Mouse (Mus musculus): ENCODE results near the gene Ptpra. TPM values are rescaled to one million over a fixed set of nuclear protein-coding genes. Genes with fewer than 3 reads are reported as not detected.
"Not testable (repeated sequence)": the region's sequence is repeated elsewhere in the genome, so short reads cannot be mapped to it uniquely, and the experiment has no call there.

Gene Ptpra
- polyA plus RNA-seq, 1 experiment from 2014 or later: 81.1 TPM

GRCm38 (mm10) chr2:130499546-130499945 lies 49.5 kb downstream of the Ptpra start:
- Histone ChIP-seq H3K4me3 (no peak overlapping the region), H3K4me1 (peaks cover 10% of the 10 kb centered on the region), H3K27ac (replicated peaks) (no peak overlapping the region), H3K36me3 (replicated peaks) (peaks cover 6% of the 10 kb centered on the region), H3K9me3 (no peaks in the 10 kb centered on the region), H3K27me3 (replicated peaks; ENCODE audit: low read depth, poor library complexity, severe bottlenecking) (no peaks in the 10 kb centered on the region)
- WGBS: 93% methylated on average over 3 of the region's 3 CpGs
- no peak for DNase-seq (ENCODE audit: low spot score)

- Histone ChIP-seq H3K27ac (replicated peaks) (no peak overlapping the region), H3K4me1 (0 out of 2 replicates have a peak, but pooled peaks cover 3% of the 10 kb centered on the region), H3K36me3 (replicated peaks) (peaks cover 25% of the 10 kb centered on the region), H3K9me3 (no peaks in the 10 kb centered on the region), H3K27me3 (replicated peaks; ENCODE audit: low read depth, poor library complexity, severe bottlenecking) (no peaks in the 10 kb centered on the region), H3K4me3 (no peak overlapping the region)
- WGBS: 91% methylated on average over 2 of the region's 2 CpGs
- no peak for DNase-seq (ENCODE audit: low spot score)
Observed at GRCm38 (mm10) chr2:130501556-130501955, 51.5 kb downstream of the Ptpra start.

GRCm38 (mm10) chr2:130511616-130512015 lies 61.5 kb downstream of the Ptpra start:
- H3K4me1 ChIP-seq; H3K27ac ChIP-seq (replicated peaks); H3K4me3 ChIP-seq; H3K9me3 ChIP-seq; H3K27me3 ChIP-seq (replicated peaks; ENCODE audit: low read depth, poor library complexity, severe bottlenecking); DNase-seq (ENCODE audit: low spot score): not testable (repeated sequence)
- 98% methylated on average over 5 of the region's 5 CpGs for WGBS
- peaks cover 58% of the 10 kb centered on the region for H3K36me3 ChIP-seq (replicated peaks)

GRCm38 (mm10) chr2:130513907-130514306 lies 63.8 kb downstream of the Ptpra start:
- peaks cover 53% of the 10 kb centered on the region for H3K36me3 ChIP-seq (replicated peaks)
- 92% methylated on average over 8 of the region's 8 CpGs for WGBS

GRCm38 (mm10) chr2:130515791-130516190 lies 65.7 kb downstream of the Ptpra start:
- DNase-seq (ENCODE audit: low spot score): no peak
- peaks cover 13% of the 10 kb centered on the region for H3K4me1 ChIP-seq
- no peak overlapping the region for H3K4me3 ChIP-seq
- no peaks in the 10 kb centered on the region for H3K9me3 ChIP-seq
- WGBS: 51% methylated on average over 5 of the region's 5 CpGs
- H3K27ac ChIP-seq (replicated peaks): no peak overlapping the region; the same call in 1 of the 2 replicates
- H3K36me3 ChIP-seq (replicated peaks): peaks cover 60% of the 10 kb centered on the region
- no peaks in the 10 kb centered on the region for H3K27me3 ChIP-seq (replicated peaks; ENCODE audit: low read depth, poor library complexity, severe bottlenecking)

More at GRCm38 (mm10) chr2:130513907-130514306, 63.8 kb downstream of the Ptpra start:
- Histone ChIP-seq H3K27me3 (replicated peaks; ENCODE audit: low read depth, poor library complexity, severe bottlenecking) (no peaks in the 10 kb centered on the region), H3K4me1 (peaks cover 13% of the 10 kb centered on the region), H3K4me3 (no peak overlapping the region), H3K27ac (replicated peaks) (no peak overlapping the region), H3K9me3 (no peaks in the 10 kb centered on the region)
- no peak for DNase-seq (ENCODE audit: low spot score)

GRCm38 (mm10) chr2:130521927-130522326 lies 71.8 kb downstream of the Ptpra start:
- H3K4me3 ChIP-seq: no peak overlapping the region
- 92% methylated on average over 2 of the region's 2 CpGs for WGBS
- 0 out of 2 replicates have a peak, but pooled peaks cover 5% of the 10 kb centered on the region for H3K4me1 ChIP-seq
- no peak for DNase-seq (ENCODE audit: low spot score)
- peaks cover 88% of the 10 kb centered on the region for H3K36me3 ChIP-seq (replicated peaks)
- no peaks in the 10 kb centered on the region for H3K27me3 ChIP-seq (replicated peaks; ENCODE audit: low read depth, poor library complexity, severe bottlenecking)
- no peaks in the 10 kb centered on the region for H3K9me3 ChIP-seq
- no peak overlapping the region for H3K27ac ChIP-seq (replicated peaks)

- H3K4me3 ChIP-seq; H3K27me3 ChIP-seq (replicated peaks; ENCODE audit: low read depth, poor library complexity, severe bottlenecking); H3K27ac ChIP-seq (replicated peaks); DNase-seq (ENCODE audit: low spot score); H3K9me3 ChIP-seq; H3K4me1 ChIP-seq: not testable (repeated sequence)
- H3K36me3 ChIP-seq (replicated peaks): peaks cover 79% of the 10 kb centered on the region
- 90% methylated on average over 4 of the region's 4 CpGs for WGBS
Observed at GRCm38 (mm10) chr2:130525480-130525879, 75.4 kb downstream of the Ptpra start.

GRCm38 (mm10) chr2:130528457-130528856 lies 78.4 kb downstream of the Ptpra start:
- Histone ChIP-seq H3K36me3 (replicated peaks) (peaks cover 68% of the 10 kb centered on the region), H3K27ac (replicated peaks) (no peak overlapping the region), H3K4me1 (no peaks in the 10 kb centered on the region), H3K27me3 (replicated peaks; ENCODE audit: low read depth, poor library complexity, severe bottlenecking) (no peaks in the 10 kb centered on the region), H3K4me3 (no peak overlapping the region), H3K9me3 (no peaks in the 10 kb centered on the region)
- 86% methylated on average over 6 of the region's 6 CpGs for WGBS
- DNase-seq (ENCODE audit: low spot score): no peak

- H3K9me3 ChIP-seq: no peaks in the 10 kb centered on the region
- H3K4me1 ChIP-seq: no peaks in the 10 kb centered on the region
- peaks cover 68% of the 10 kb centered on the region for H3K36me3 ChIP-seq (replicated peaks)
- no peak overlapping the region for H3K27ac ChIP-seq (replicated peaks)
- 94% methylated on average over 2 of the region's 2 CpGs for whole genome bisulfite sequencing
- no peaks in the 10 kb centered on the region for H3K27me3 ChIP-seq (replicated peaks; ENCODE audit: low read depth, poor library complexity, severe bottlenecking)
- no peak overlapping the region for H3K4me3 ChIP-seq
- DNase-seq (ENCODE audit: low spot score): no peak
Observed at GRCm38 (mm10) chr2:130529290-130529689, 79.2 kb downstream of the Ptpra start.

- DNase-seq (ENCODE audit: low spot score): no peak
- peaks cover 70% of the 10 kb centered on the region for H3K36me3 ChIP-seq (replicated peaks)
- 91% methylated on average over 7 of the region's 7 CpGs for WGBS
- H3K27me3 ChIP-seq (replicated peaks; ENCODE audit: low read depth, poor library complexity, severe bottlenecking): no peaks in the 10 kb centered on the region
- H3K4me1 ChIP-seq: no peaks in the 10 kb centered on the region
- H3K9me3 ChIP-seq: no peaks in the 10 kb centered on the region
- no peak overlapping the region for H3K27ac ChIP-seq (replicated peaks)
- no peak overlapping the region for H3K4me3 ChIP-seq
Observed at GRCm38 (mm10) chr2:130529925-130530324, 79.8 kb downstream of the Ptpra start.

- no peaks in the 10 kb centered on the region for H3K9me3 ChIP-seq
- peaks cover 72% of the 10 kb centered on the region for H3K36me3 ChIP-seq (replicated peaks)
- H3K27ac ChIP-seq (replicated peaks): no peak overlapping the region
- no peak overlapping the region for H3K4me3 ChIP-seq
- WGBS: 83% methylated on average over 2 of the region's 2 CpGs
- DNase-seq (ENCODE audit: low spot score): no peak
- H3K27me3 ChIP-seq (replicated peaks; ENCODE audit: low read depth, poor library complexity, severe bottlenecking): no peaks in the 10 kb centered on the region
- H3K4me1 ChIP-seq: no peaks in the 10 kb centered on the region
Observed at GRCm38 (mm10) chr2:130532201-130532600, 82.1 kb downstream of the Ptpra start.

GRCm38 (mm10) chr2:130535017-130535416 lies 84.9 kb downstream of the Ptpra start:
- WGBS: 95% methylated on average over 6 of the region's 6 CpGs

GRCm38 (mm10) chr2:130536890-130537289 lies 86.8 kb downstream of the Ptpra start:
- Histone ChIP-seq H3K27me3 (replicated peaks; ENCODE audit: low read depth, poor library complexity, severe bottlenecking) (no peaks in the 10 kb centered on the region), H3K4me1 (no peaks in the 10 kb centered on the region), H3K27ac (replicated peaks) (no peak overlapping the region), H3K36me3 (replicated peaks) (peaks cover 93% of the 10 kb centered on the region), H3K4me3 (no peak overlapping the region), H3K9me3 (no peaks in the 10 kb centered on the region)
- DNase-seq (ENCODE audit: low spot score): no peak
- WGBS: 82% methylated on average over 3 of the region's 3 CpGs

More at GRCm38 (mm10) chr2:130535017-130535416, 84.9 kb downstream of the Ptpra start:
- no peak overlapping the region for H3K4me3 ChIP-seq
- H3K36me3 ChIP-seq (replicated peaks): peaks cover 85% of the 10 kb centered on the region
- no peaks in the 10 kb centered on the region for H3K4me1 ChIP-seq
- DNase-seq (ENCODE audit: low spot score): no peak
- no peak overlapping the region for H3K27ac ChIP-seq (replicated peaks)
- no peaks in the 10 kb centered on the region for H3K27me3 ChIP-seq (replicated peaks; ENCODE audit: low read depth, poor library complexity, severe bottlenecking)
- H3K9me3 ChIP-seq: no peaks in the 10 kb centered on the region
